Mouse (Mus musculus) ovary, adult 18-20 months (tissue): Measurements from ENCODE around the gene Krtap1-4.
A peak's percentile ranks its signal among the peaks of the same experiment; 100 is the strongest.
"Not testable (repeated sequence)": the region's sequence is repeated elsewhere in the genome, so short reads cannot be mapped to it uniquely, and the experiment has no call there.

ENCODE experiments used
- DNase-seq: peaks from one replicate; pipeline ENCODE4 v3.0.0; 2022; ENCODE audit warnings: low spot score, mixed read lengths

The Krtap1-4 gene

DNA sequence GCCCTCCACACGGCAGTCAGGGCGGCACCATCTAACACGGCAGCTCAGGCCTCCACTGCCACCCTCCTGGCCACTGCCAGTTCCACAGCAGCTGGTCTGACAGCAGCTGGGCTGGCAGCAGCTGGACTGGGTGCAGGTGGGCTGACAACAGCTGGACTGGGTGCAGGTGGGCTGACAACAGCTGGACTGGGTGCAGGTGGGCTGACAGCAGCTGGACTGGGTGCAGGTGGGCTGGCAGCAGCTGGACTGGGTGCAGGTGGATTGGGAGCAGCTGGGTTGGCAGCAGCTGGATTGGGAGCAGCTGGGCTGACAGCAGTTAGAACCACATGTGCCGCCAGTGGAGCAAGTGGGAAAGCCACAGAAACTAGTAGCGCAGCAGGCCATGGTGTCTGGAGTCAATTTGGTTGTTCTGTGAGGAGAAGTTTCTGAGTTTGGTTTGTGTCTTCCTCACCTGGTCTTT lies at the start of gene Krtap1-4:
Gene Krtap1-4 (minus strand): TSS at position 410 of the 460 bp plus-strand sequence.
- no peak for DNase-seq

DNA sequence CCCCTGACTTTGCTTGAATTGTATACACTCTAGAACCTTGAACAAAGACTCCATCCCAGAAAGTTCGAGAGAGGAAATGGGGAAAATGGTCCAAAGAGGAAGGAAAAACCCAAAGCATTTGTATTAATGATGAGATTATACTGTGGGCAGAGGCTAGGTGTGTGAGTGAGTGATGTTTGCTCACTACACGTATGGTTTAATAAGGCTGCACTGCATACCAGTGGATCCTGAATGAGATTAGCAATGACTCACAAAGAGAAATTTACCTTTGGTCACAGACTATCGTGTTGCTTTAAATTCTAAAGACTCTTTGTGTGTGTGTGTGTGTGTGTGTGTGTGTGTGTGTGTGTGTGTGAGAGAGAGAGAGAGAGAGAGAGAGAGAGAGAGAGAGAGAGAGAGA lies 47.4 kb upstream of the Krtap1-4 start:
- no peak for DNase-seq

DNA sequence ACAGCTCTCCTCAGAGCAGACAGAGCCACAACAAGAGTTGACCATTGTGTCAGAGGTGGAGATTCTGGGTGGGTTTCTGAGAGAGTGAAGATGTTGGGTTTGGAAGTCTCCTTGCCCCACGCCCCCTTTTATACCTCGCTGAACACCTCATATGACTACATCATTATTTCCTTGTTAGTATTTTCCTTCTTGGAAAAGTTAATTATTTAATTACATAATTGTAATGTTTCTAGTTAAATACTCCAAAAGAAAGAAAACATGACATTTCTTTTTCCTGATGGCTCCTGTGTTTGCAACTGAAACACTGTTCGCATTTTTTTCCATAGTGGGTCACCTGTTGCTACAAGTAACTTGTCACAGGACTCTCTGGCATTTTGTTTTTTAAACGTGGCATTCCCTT lies 44.7 kb upstream of the Krtap1-4 start, which contains the start of gene Krtap4-1:
Gene Krtap4-1 (minus strand): TSS at position 101 of the 400 bp plus-strand sequence.
- no peak for DNase-seq

DNA sequence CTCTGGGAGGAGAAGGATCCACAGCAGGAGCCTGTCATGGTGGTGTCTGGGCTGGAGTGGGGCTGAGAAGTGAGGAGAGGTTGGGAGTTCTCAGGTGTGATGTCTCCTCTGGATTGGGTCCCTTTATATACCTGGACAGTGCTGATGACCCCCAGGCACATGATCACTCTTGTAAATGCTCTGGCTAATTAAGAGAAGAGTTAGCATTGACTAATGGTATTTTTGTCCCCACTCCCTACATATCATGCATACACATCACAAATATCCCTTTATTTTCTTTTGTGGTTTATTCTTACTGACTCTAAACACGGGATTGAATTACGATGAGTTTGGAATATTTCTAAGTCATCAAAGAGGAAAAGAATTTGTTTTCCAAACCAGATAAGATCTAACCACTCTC lies 36.9 kb upstream of the Krtap1-4 start, which contains the start of gene Gm11562:
Gene Gm11562 (minus strand): TSS at position 101 of the 400 bp plus-strand sequence.
- DNase-seq, result no peak

DNA sequence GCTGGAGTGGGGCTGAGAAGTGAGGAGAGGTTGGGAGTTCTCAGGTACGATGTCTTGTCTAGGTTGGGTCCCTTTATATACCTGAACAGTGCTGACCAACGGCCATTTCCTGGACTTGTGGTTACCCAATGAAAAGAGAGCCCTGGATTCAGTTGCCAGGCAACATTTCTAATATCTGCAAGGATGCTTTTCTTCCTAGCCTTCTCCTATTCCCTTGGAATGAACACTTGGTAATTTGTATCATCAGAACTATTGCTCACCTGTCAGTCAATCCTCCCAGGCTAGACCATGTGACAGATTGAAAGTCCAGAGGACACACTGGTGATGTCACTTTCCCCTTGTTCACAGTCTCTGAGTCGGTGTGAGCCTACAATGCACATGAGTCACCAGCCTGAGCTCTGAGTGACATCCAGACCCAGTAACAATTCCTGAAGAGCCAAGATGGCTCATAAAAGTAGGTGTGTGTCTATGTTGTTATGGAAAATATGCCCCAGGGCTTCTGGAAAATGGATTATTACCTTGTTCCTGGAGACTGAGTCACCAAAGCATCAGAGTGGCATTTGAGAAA lies 31.4 kb upstream of the Krtap1-4 start, which contains the start of gene Krtap2-4:
Gene Krtap2-4 (minus strand): TSS at position 51 of the 568 bp plus-strand sequence.
- DNase-seq, result no peak

DNA sequence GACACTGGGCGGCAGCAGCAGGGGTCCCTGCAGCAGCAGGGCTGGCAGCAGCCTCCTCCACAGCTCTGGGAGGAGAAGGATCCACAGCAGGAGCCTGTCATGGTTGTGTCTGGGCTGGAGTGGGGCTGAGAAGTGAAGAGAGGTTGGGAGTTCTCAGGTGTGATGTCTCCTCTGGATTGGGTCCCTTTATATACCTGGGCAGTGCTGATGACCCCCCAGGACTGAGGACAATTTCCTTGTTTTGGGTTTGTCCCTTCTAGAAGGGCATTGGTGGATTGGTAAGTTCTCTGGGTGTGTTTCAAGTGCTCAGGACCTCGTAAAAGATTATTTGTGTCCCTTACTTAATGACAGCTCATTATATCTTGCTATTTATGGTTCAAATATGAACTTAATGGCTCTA lies 26.6 kb upstream of the Krtap1-4 start, which contains the start of gene Gm11937:
Gene Gm11937 (minus strand): TSS at position 101 of the 400 bp plus-strand sequence.
- not testable (repeated sequence) for DNase-seq

DNA sequence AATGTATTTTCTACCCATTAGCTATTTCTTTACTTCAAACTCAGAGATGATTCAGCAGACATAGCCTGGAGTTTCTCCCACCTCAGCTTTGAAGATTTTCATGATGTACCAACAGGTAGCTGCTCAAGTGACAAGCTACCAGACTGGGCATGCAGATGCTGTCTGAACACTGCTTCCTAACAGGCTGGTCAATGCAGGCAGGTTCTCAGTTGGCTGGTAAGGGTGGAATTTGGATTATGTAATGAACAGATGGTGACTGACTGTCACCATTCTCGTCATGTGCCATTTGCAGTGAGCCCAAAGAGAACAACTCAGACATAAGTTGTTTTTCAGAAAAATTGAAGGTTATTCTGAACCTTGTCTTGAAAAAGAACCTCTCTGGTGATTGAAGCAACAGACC lies 25.7 kb upstream of the Krtap1-4 start:
- no peak for DNase-seq

DNA sequence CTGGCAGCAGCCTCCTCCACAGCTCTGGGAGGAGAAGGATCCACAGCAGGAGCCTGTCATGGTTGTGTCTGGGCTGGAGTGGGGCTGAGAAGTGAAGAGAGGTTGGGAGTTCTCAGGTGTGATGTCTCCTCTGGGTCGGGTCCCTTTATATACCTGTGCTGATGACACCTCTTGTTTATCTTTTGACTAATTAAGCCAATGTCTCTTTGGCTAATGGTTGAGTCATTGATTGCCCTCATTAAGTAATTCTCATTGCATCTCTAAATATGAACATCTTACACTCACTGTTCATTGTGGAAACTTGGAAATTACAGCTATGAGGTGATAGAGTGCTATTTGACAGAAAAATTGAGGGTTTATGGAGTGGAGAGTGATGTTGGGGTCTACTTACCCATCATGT lies 19.8 kb upstream of the Krtap1-4 start, which contains the start of gene Gm11938:
Gene Gm11938 (minus strand): TSS at position 101 of the 400 bp plus-strand sequence.
- not testable (repeated sequence) for DNase-seq

DNA sequence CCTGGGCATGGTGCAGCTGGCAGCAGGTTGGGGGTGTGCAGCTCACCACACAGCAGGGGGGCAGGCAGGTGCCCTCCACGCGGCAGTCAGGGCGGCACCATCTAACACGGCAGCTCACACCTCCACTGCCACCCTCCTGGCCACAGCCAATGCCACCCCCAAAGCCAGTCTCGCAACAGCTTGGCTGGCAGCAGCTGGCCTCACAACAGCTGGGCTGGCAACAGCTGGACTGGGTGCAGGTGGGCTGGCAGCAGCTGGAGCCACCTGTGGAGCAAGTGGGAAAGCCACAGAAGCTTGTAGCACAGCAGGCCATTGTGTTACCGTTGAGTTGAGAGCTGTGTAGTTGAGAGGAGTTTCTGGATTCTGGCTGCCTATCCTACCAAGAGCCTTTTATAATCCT lies 14.3 kb upstream of the Krtap1-4 start, which contains the start of gene Krtap9-3:
Gene Krtap9-3 (minus strand): TSS at position 364 of the 400 bp plus-strand sequence.
- DNase-seq, result not testable (repeated sequence)

DNA sequence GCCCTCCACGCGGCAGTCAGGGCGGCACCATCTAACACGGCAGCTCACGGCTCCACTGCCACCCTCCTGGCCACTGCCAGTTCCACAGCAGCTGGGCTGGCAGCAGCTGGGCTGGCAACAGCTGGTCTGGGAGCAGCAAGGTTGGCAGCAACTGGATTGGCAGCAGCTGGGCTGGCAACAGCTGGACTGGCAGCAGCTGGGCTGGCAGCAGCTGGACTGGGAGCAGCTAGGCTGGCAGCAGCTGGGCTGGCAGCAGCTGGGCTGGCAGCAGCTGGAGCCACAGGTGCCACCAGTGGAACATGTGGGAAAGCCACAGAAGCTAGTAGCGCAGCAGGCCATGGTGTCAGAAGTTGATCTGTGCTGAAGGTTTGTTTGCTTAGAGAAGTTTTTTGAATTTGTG lies 7.5 kb upstream of the Krtap1-4 start, which contains the start of gene Krtap1-3:
Gene Krtap1-3 (minus strand): TSS at position 359 of the 400 bp plus-strand sequence.
- DNase-seq, result no peak

DNA sequence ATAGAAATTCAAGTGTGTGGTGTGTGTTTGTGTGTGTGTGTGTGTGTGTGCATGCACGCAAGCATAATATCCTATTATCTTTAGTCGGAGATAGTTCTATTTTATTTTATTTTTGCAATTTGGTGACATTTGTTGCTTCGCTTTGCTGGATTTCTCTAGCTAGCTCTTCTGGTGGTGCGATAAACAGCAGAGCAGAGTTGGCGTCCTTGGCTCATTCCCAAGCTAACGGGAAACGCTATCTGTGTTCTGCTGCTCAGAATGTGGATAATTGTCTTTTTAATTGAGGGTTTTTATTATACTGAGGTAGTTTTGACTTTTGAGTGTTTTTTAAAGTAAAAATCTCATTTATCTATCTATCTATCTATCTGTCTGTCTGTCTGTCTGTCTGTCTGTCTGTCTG lies 1.6 kb upstream of the Krtap1-4 start:
- peak; percentile 19 for DNase-seq

DNA sequence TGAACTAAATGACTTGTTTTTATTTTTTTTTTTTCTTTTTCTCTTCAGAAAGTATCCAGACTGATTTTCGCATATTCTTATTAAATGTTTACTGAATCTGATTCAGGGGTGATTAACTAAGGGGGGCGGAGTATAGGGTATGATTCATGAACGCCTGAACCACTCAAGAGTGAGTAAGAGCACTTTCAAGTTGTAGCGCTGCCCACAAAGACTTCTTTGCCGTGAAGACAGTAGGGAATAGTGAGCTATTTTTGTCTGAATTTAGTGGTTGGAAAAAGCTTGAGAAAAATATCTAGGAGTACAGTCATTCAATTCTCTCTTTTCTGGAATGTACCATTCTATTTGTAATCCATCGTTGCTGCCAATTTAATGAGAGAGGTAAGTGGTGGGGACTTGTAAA lies 1.9 kb downstream of the Krtap1-4 start:
- DNase-seq, result no peak

DNA sequence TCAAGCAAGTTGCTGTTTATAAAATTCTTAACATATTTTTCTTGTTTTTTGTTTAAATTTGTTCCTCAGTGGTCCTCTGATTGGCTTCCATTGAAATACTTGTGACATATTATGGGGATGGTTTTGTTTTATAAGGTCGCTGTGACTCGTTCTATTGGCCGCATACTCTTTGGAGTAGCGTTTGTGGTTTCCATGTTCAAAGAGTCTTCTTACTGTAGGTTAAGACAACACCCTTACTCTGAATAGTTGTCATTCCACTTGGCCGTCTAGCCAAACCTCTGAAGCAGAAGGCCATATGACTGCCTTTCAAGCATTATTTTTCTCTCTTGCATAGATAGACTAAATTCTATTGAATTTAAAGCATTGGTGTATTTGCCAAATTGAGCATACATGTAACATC lies 2.4 kb downstream of the Krtap1-4 start:
- DNase-seq, result no peak

DNA sequence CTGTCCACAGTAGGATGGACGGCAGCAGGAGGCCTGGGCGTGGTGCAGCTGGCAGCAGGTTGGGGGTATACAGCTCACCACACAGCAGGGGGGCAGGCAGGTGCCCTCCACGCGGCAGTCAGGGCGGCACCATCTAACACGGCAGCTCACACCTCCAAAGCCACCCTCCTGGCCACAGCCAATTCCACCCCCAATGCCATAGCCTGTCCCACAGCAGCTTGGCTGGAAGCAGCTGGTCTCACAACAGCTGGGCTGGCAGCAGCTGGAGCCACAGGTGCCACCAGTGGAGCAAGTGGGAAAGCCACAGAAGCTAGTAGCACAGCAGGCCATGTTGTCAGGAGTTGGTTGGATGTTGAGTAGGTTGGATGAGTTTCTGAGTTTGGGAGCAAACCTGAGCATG lies 2.8 kb downstream of the Krtap1-4 start, which contains the start of gene Krtap1-5:
Gene Krtap1-5 (minus strand): TSS at position 381 of the 400 bp plus-strand sequence.
- no peak for DNase-seq

DNA sequence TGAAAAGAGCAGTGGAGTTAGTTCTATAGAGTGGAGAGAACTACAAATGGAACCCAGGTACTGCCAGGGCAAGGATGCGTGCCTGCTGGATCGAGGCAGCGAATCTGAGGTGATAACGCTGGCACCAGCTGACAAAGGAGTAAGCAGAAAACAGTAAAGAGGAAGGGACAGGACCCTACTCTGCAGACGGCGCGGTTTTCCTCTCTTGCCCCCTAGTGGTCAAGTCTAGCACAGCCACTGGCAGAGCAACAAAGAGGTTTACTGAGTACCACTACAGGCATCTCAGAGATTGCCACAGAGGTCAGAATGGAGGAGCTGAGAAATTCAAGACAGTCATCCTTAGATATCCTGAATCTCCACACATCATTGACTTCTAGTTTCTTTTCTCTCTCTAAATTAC lies 9.3 kb downstream of the Krtap1-4 start:
- DNase-seq, result peak; percentile 42

DNA sequence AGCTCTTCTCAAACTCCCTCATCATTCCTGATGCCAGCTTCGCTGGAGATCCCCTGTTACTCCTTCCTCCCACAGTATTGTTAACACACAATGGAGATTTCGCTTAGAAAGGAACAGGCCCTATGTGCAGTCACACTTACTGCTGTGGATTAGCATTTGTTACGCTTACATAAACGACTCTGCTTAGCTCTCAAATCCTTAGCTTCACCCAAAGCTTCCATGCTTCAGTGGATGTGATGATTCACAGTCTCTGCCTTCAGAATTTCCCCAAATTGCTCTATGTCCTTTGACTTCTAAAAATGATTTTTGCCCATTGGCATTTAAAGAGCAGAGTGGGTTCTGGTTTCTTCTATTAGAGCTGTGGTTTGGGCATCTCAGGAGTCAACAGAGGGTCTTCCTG lies 10.3 kb downstream of the Krtap1-4 start:
- no peak for DNase-seq

DNA sequence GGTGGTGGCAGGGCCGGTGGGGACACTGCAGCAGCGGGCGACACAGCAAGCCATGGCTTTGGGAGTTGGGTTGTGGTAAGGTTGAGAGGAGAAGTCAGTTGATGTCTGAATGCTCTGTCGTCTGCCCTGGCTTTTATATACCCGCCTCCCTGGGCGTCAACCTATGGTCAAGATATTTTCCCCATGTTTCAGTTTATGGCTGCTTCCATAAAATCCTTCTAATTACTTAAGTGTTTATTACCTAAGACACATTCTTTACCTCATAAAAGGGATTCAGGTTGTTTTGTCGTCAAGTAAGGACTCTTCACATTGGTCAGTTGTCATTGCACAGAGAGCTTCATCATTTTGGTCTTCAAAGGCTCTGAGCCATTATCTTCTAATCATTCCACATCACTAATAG lies 16.9 kb downstream of the Krtap1-4 start, which contains the start of gene Krtap3-1:
Gene Krtap3-1 (minus strand): TSS at position 101 of the 400 bp plus-strand sequence.
- DNase-seq, result no peak

DNA sequence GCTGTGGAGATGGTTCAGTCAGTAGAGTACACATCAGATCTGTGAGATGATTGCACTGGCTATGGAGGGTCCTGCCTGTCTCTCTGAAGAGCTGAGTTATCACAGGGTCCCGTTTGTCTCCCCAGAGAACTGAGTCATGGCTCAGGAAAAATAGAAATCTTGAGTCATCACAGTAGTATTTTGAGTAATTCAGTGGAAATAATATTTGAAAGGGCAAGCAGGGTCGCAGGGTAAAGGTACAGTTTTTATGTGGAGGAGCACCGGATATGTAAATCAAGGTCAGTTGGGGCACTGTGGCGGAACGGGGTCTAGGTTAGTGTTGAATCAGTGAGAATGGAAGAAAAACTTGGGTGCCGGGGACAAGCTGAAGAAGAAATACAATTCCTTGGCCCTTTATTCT lies 20.9 kb downstream of the Krtap1-4 start:
- no peak for DNase-seq

DNA sequence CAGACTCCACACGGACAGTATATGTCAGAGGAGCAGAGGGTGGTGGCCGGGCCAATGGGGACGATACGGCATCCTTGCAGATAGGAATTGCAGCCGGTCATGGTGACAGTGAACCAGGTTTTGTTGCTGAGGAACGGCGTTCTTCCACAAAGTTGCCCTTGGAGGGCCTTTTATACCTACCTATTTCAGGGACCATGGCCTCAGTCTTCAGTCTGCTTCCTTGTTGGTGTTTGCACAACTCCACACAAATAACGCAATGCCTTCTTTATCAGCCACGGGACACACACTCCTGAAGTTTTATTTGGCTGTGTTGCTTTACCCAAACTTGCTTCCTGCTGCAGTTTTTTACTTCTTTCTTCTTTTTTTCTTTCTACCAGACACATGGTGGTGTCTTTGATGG lies 24.1 kb downstream of the Krtap1-4 start, which contains the start of gene Gm11939:
Gene Gm11939 (minus strand): TSS at position 101 of the 400 bp plus-strand sequence.
- DNase-seq, result no peak

DNA sequence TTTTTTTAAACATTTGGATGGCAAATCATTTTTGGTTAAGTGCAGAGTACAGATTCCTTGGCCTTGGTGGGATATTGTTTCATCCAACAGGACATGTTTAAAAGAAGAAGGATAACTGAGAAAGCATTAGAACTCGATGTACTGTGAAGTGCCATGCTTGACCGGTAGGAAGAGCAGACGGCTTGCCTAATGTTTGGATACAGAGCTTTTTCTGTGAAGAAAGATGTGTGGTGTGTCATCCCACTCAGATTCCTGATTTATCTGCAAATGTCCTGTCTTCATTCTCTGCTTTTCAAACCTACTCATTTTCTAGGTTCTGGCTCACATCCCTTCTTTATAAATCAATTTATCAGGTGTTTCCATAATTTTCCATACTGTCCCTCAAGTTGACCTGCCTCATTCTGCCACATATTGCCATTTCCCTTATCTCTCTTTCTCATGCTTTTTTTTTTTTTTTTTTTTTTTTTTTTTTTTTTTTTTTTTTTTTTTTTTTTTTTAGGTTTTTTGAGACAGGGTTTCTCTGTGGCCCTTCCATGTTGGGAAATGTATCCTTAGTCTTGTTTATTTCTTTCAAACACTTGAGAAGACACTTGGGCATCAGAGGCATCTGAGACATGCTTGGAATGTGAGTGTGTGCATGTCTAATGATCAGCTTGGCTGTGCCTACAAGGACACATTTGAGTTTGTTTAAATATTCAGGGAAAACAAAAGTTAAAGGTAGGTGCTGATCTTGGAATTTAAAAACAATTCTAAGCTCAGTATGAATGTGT lies 25.3 kb downstream of the Krtap1-4 start:
- no peak for DNase-seq

DNA sequence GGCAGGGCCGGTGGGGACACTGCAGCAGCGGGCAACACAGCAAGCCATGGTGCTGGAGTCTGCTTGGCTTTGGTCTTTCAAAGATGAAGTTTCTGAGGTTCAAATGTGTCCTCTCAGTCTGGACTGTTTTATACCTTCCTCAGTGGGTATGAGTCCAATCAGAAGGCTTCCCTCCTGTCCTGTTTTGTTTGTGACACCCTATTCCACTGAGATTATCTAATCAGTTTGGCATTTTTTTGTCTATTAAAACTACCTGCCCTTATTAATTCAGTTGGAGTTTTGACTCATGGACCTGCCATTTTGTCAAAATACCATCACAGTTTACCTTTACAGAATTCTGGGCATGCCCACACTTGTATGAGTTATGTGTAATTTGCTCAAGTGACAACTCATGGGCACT lies 26.7 kb downstream of the Krtap1-4 start, which contains the start of gene Krtap3-2:
Gene Krtap3-2 (minus strand): TSS at position 101 of the 400 bp plus-strand sequence.
- DNase-seq, result no peak

DNA sequence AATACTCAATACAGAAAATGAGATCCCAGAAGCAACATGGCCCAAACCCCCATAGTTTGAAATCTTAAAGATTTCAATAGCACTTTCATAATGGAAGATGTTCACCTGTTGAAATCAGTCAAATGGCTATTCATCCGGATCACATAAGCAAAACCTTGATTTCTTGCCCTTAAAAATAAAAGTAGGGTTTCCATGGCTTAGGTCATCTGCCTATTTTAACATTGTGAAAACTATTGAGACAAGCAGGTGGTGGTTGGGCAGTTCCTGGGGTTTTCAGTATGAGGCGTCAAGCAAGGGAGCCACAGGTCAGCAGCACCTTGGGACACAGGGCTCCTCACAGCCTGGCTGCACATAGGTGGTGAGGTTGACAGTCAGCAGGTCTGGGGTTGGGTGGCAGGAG lies 27.3 kb downstream of the Krtap1-4 start:
- no peak for DNase-seq
